Mouse (Mus musculus) intestine, embryonic 14.5 days (tissue): ENCODE measurements around the gene Psma4. TPM values are rescaled to one million over a fixed set of nuclear protein-coding genes. Genes with fewer than 3 reads are reported as not detected.
A peak's percentile ranks its signal among the peaks of the same experiment; 100 is the strongest.

Experiments
- ATAC-seq: fragments of 200-750 bp; cut with Nextera tagmentation; replicated peaks from 2 replicates; pipeline ENCODE4 v1.8.0; 2017; ENCODE audit warnings: low read depth, moderate number of reproducible peaks, moderate TSS enrichment, moderate library complexity; ENCODE audit not compliant: low FRiP score, low TSS enrichment
- DNase-seq: peaks from one replicate; pipeline ENCODE4 v3.0.0-alpha.2; 2018; ENCODE audit warnings: low spot score
- H3K27ac ChIP-seq: fragments of 300-500 bp; sonication (generic); 2 replicates; pipeline ENCODE4 v1.5.1; 2014; ENCODE audit warnings: low read depth, mild to moderate bottlenecking, control low read depth
- H3K27me3 ChIP-seq: fragments of 300-500 bp; sonication (generic); replicated peaks from 2 replicates; pipeline ENCODE4 v1.6.1; 2014; ENCODE audit warnings: low read length, control low read depth; ENCODE audit not compliant: control insufficient read depth, insufficient read depth
- H3K36me3 ChIP-seq: fragments of 300-500 bp; sonication (generic); 2 replicates; pipeline ENCODE4 v1.6.1; 2014; ENCODE audit warnings: low read length, control low read depth; ENCODE audit not compliant: control insufficient read depth, insufficient read depth
- H3K4me1 ChIP-seq: fragments of 300-500 bp; sonication (generic); replicated peaks from 2 replicates; pipeline ENCODE4 v1.6.1; 2014; ENCODE audit warnings: low read length, control low read depth, mixed read lengths; ENCODE audit not compliant: control insufficient read depth, insufficient read depth
- H3K4me2 ChIP-seq: fragments of 300-500 bp; sonication (generic); 2 replicates; pipeline ENCODE4 v1.6.1; 2014; ENCODE audit warnings: low read length
- H3K4me3 ChIP-seq: fragments of 300-500 bp; sonication (generic); 2 replicates; pipeline ENCODE4 v1.5.1; 2014; ENCODE audit warnings: low read depth, low read length, control low read depth, mixed read lengths
- H3K9ac ChIP-seq: fragments of 300-500 bp; sonication (generic); 2 replicates; pipeline ENCODE4 v1.6.1; 2014; ENCODE audit warnings: mild to moderate bottlenecking, low read length
- H3K9me3 ChIP-seq: fragments of 300-500 bp; sonication (generic); 2 replicates; pipeline ENCODE4 v1.6.1; 2016; ENCODE audit warnings: low read length, control low read depth; ENCODE audit not compliant: control insufficient read depth
- WGBS: fragments of 180-500 bp; shearing (Covaris S2); extraction: QIAGEN DNeasy Blood & Tissue Kit; methylation state at CpG from one replicate; pipeline ENCODE4 v1.1.7; 2014; 5-methylcytosine and 5-hydroxymethylcytosine counted together
- polyA plus RNA-seq: library from polyadenylated mRNA; unstranded; fragments of >200 nt; fragmentation: Nextera tagmentation; extraction: Ambion mirVana; gene quantifications from 2 replicates; pipeline ENCODE4 v1.2.1, GENCODE M21; 2014

Psma4 gene
- 285 and 292 TPM in 2 replicates for polyA plus RNA-seq

GRCm38 (mm10) chr9:54950575-54951321 is at the start of gene Psma4, which contains the start of gene AY074887:
Psma4 (plus strand) TSS chr9:54950790.
AY074887 (minus strand) TSS chr9:54950998.
- ATAC-seq, result peak; percentile 99
- Histone ChIP-seq H3K4me1 (peaks cover 12% of the 10 kb centered on the region), H3K27ac (peak within 1 kb of the TSS; percentile 91), H3K27me3 (no peaks in the 10 kb centered on the region), H3K4me3 (peak within 1 kb of the TSS; percentile 83), H3K9me3 (no peaks in the 10 kb centered on the region), H3K4me2 (peak within 1 kb of the TSS; percentile 90), H3K9ac (peak within 1 kb of the TSS; percentile 79), H3K36me3 (peaks cover 37% of the 10 kb centered on the region)
- peak; percentile 98 for DNase-seq
- under 1% methylated on average over 65 of the region's 65 CpGs for WGBS

GRCm38 (mm10) chr9:54909446-54909845 is 41.1 kb upstream of the Psma4 start:
- Histone ChIP-seq H3K9me3 (no peaks in the 10 kb centered on the region), H3K9ac (no peak overlapping the region), H3K4me1 (no peaks in the 10 kb centered on the region), H3K27me3 (no peaks in the 10 kb centered on the region), H3K36me3 (peaks cover 71% of the 10 kb centered on the region), H3K4me2 (no peak overlapping the region), H3K27ac (no peak overlapping the region), H3K4me3 (no peak overlapping the region)
- 80% methylated on average over 5 of the region's 5 CpGs for WGBS
- no peak for ATAC-seq
- no peak for DNase-seq

GRCm38 (mm10) chr9:54915576-54915975 is 35.0 kb upstream of the Psma4 start:
- Histone ChIP-seq H3K9me3 (no peaks in the 10 kb centered on the region), H3K27ac (no peak overlapping the region), H3K4me3 (no peak overlapping the region), H3K36me3 (peaks cover 15% of the 10 kb centered on the region), H3K4me1 (peaks cover 10% of the 10 kb centered on the region; the same call in 1 of the 2 replicates), H3K27me3 (no peaks in the 10 kb centered on the region), H3K9ac (no peak overlapping the region), H3K4me2 (no peak overlapping the region)
- ATAC-seq (no peak), DNase-seq (no peak)
- 65% methylated on average over 7 of the region's 7 CpGs for WGBS

- Histone ChIP-seq H3K27ac (no peak overlapping the region), H3K9me3 (no peaks in the 10 kb centered on the region), H3K27me3 (no peaks in the 10 kb centered on the region), H3K4me3 (peak overlapping the region; percentile 73; the same call in 1 of the 2 replicates), H3K4me2 (peak overlapping the region; percentile 91), H3K36me3 (peaks cover 7% of the 10 kb centered on the region), H3K9ac (no peak overlapping the region), H3K4me1 (peaks cover 10% of the 10 kb centered on the region; the same call in 1 of the 2 replicates)
- 0 out of 2 replicates have a peak, but pooled peaks have one; percentile 4 for ATAC-seq
- 69% methylated on average over 8 of the region's 8 CpGs for WGBS
- no peak for DNase-seq
These were observed 34.2 kb upstream of the Psma4 start for GRCm38 (mm10) chr9:54916401-54916800.

GRCm38 (mm10) chr9:54917010-54917677 is 33.4 kb upstream of the Psma4 start, which contains the start of gene Hykk:
Hykk (plus strand) TSS chr9:54917283.
- H3K4me3 ChIP-seq, result peak within 1 kb of the TSS; percentile 73
- H3K4me2 ChIP-seq, result peak within 1 kb of the TSS; percentile 91
- H3K36me3 ChIP-seq, result no peaks in the 10 kb centered on the region
- peaks cover 10% of the 10 kb centered on the region; the same call in 1 of the 2 replicates for H3K4me1 ChIP-seq
- 0% methylated on average over 34 of the region's 34 CpGs for WGBS
- no peaks in the 10 kb centered on the region for H3K9me3 ChIP-seq
- ATAC-seq (peak; percentile 98), DNase-seq (peak; percentile 89)
- no peaks in the 10 kb centered on the region for H3K27me3 ChIP-seq
- no peak within 1 kb of the TSS; the same call in 1 of the 2 replicates for H3K27ac ChIP-seq
- peak within 1 kb of the TSS; percentile 66 for H3K9ac ChIP-seq

GRCm38 (mm10) chr9:54918191-54918590 is 32.4 kb upstream of the Psma4 start:
- Histone ChIP-seq H3K4me1 (peaks cover 10% of the 10 kb centered on the region; the same call in 1 of the 2 replicates), H3K9me3 (no peaks in the 10 kb centered on the region), H3K4me2 (peak overlapping the region; percentile 91), H3K4me3 (no peak overlapping the region), H3K36me3 (no peaks in the 10 kb centered on the region), H3K9ac (no peak overlapping the region), H3K27me3 (no peaks in the 10 kb centered on the region), H3K27ac (no peak overlapping the region)
- 72% methylated on average over 2 of the region's 2 CpGs for WGBS
- ATAC-seq (no peak), DNase-seq (no peak)

- no peak for ATAC-seq
- no peak for DNase-seq
- H3K9me3 ChIP-seq, result no peaks in the 10 kb centered on the region
- H3K36me3 ChIP-seq, result no peaks in the 10 kb centered on the region
- H3K9ac ChIP-seq, result no peak overlapping the region
- no peaks in the 10 kb centered on the region for H3K27me3 ChIP-seq
- H3K4me3 ChIP-seq, result no peak overlapping the region
- 86% methylated on average over 5 of the region's 5 CpGs for WGBS
- H3K4me2 ChIP-seq, result no peak overlapping the region
- peaks cover 10% of the 10 kb centered on the region; the same call in 1 of the 2 replicates for H3K4me1 ChIP-seq
- no peak overlapping the region for H3K27ac ChIP-seq
These were observed 31.8 kb upstream of the Psma4 start for GRCm38 (mm10) chr9:54918781-54919180.

GRCm38 (mm10) chr9:54919946-54920345 is 30.6 kb upstream of the Psma4 start:
- 59% methylated on average over 4 of the region's 4 CpGs for WGBS
- H3K4me3 ChIP-seq, result no peak overlapping the region
- DNase-seq (no peak), ATAC-seq (no peak)
- H3K9me3 ChIP-seq, result no peaks in the 10 kb centered on the region
- H3K4me2 ChIP-seq, result no peak overlapping the region
- no peaks in the 10 kb centered on the region for H3K27me3 ChIP-seq
- H3K27ac ChIP-seq, result no peak overlapping the region
- H3K9ac ChIP-seq, result no peak overlapping the region
- H3K36me3 ChIP-seq, result no peaks in the 10 kb centered on the region
- peaks cover 10% of the 10 kb centered on the region; the same call in 1 of the 2 replicates for H3K4me1 ChIP-seq
